Mouse (Mus musculus): ENCODE data around the gene Trim62. TPM values are rescaled to one million over a fixed set of nuclear protein-coding genes. Genes with fewer than 3 reads are reported as not detected.

Trim62 gene
- 17.6 and 18.5 TPM in 2 replicates for polyA plus RNA-seq (2015; fragmentation: Nextera tagmentation; extraction: Ambion mirVana)

- ATAC-seq, result peak; percentile 77
- WGBS, result 0% methylated on average over 31 of the region's 37 CpGs
- Histone ChIP-seq H3K9ac (ENCODE audit: low read depth, low read length) (peak within 1 kb of the TSS; percentile 92), H3K27me3 (ENCODE audit: control insufficient read depth, insufficient read depth, low read depth, low read length) (no peaks in the 10 kb centered on the region), H3K4me1 (ENCODE audit: control insufficient read depth, insufficient read depth, low read length) (peaks cover 45% of the 10 kb centered on the region), H3K4me2 (ENCODE audit: low read length) (peak within 1 kb of the TSS; percentile 86), H3K36me3 (ENCODE audit: control insufficient read depth, insufficient read depth, low read length) (no peaks in the 10 kb centered on the region), H3K4me3 (ENCODE audit: low read depth, low read length) (peak within 1 kb of the TSS; percentile 86), H3K9me3 (replicated peaks; ENCODE audit: control insufficient read depth, low read length, poor library complexity, severe bottlenecking) (no peaks in the 10 kb centered on the region), H3K27ac (ENCODE audit: low read length) (peak within 1 kb of the TSS; percentile 81)
Measured at GRCm38 (mm10) chr4:128883379-128883781, at the start of gene Trim62. Gene Trim62 (plus strand): TSS chr4:128883580.

GRCm38 (mm10) chr4:128838202-128838601 is 45.2 kb upstream of the Trim62 start:
- H3K4me3 ChIP-seq (ENCODE audit: low read depth, low read length), result no peak overlapping the region
- 66% methylated on average over 5 of the region's 5 CpGs for WGBS
- no peak overlapping the region for H3K9ac ChIP-seq (ENCODE audit: low read depth, low read length)
- no peaks in the 10 kb centered on the region for H3K27me3 ChIP-seq (ENCODE audit: control insufficient read depth, insufficient read depth, low read depth, low read length)
- H3K27ac ChIP-seq (ENCODE audit: low read length), result no peak overlapping the region
- no peak for ATAC-seq
- no peaks in the 10 kb centered on the region; the same call in 1 of the 2 replicates for H3K4me1 ChIP-seq (ENCODE audit: control insufficient read depth, insufficient read depth, low read length)
- H3K4me2 ChIP-seq (ENCODE audit: low read length), result no peak overlapping the region
- H3K36me3 ChIP-seq (ENCODE audit: control insufficient read depth, insufficient read depth, low read length), result no peaks in the 10 kb centered on the region
- H3K9me3 ChIP-seq (replicated peaks; ENCODE audit: control insufficient read depth, low read length, poor library complexity, severe bottlenecking), result no peaks in the 10 kb centered on the region

- Histone ChIP-seq H3K36me3 (ENCODE audit: control insufficient read depth, insufficient read depth, low read length) (no peaks in the 10 kb centered on the region), H3K4me1 (ENCODE audit: control insufficient read depth, insufficient read depth, low read length) (peaks cover 4% of the 10 kb centered on the region; the same call in 1 of the 2 replicates), H3K27me3 (ENCODE audit: control insufficient read depth, insufficient read depth, low read depth, low read length) (no peaks in the 10 kb centered on the region), H3K4me2 (ENCODE audit: low read length) (no peak overlapping the region), H3K4me3 (ENCODE audit: low read depth, low read length) (no peak overlapping the region), H3K9ac (ENCODE audit: low read depth, low read length) (no peak overlapping the region), H3K9me3 (replicated peaks; ENCODE audit: control insufficient read depth, low read length, poor library complexity, severe bottlenecking) (no peaks in the 10 kb centered on the region), H3K27ac (ENCODE audit: low read length) (peak overlapping the region; percentile 61)
- 54% methylated on average over 16 of the region's 16 CpGs for WGBS
- no peak for ATAC-seq
Measured at GRCm38 (mm10) chr4:128839811-128840738, 43.3 kb upstream of the Trim62 start.

- H3K4me3 ChIP-seq (ENCODE audit: low read depth, low read length), result no peak overlapping the region
- 29% methylated on average over 8 of the region's 8 CpGs for WGBS
- no peaks in the 10 kb centered on the region for H3K36me3 ChIP-seq (ENCODE audit: control insufficient read depth, insufficient read depth, low read length)
- no peak overlapping the region for H3K27ac ChIP-seq (ENCODE audit: low read length)
- no peaks in the 10 kb centered on the region for H3K27me3 ChIP-seq (ENCODE audit: control insufficient read depth, insufficient read depth, low read depth, low read length)
- H3K4me1 ChIP-seq (ENCODE audit: control insufficient read depth, insufficient read depth, low read length), result peaks cover 4% of the 10 kb centered on the region; the same call in 1 of the 2 replicates
- H3K9ac ChIP-seq (ENCODE audit: low read depth, low read length), result no peak overlapping the region
- no peaks in the 10 kb centered on the region for H3K9me3 ChIP-seq (replicated peaks; ENCODE audit: control insufficient read depth, low read length, poor library complexity, severe bottlenecking)
- H3K4me2 ChIP-seq (ENCODE audit: low read length), result no peak overlapping the region
- no peak for ATAC-seq
Measured at GRCm38 (mm10) chr4:128841259-128841658, 42.1 kb upstream of the Trim62 start.

- H3K27ac ChIP-seq (ENCODE audit: low read length), result no peak overlapping the region
- no peak overlapping the region for H3K4me2 ChIP-seq (ENCODE audit: low read length)
- no peak overlapping the region for H3K4me3 ChIP-seq (ENCODE audit: low read depth, low read length)
- H3K9me3 ChIP-seq (replicated peaks; ENCODE audit: control insufficient read depth, low read length, poor library complexity, severe bottlenecking), result no peaks in the 10 kb centered on the region
- ATAC-seq, result no peak
- H3K4me1 ChIP-seq (ENCODE audit: control insufficient read depth, insufficient read depth, low read length), result peaks cover 4% of the 10 kb centered on the region; the same call in 1 of the 2 replicates
- no peak overlapping the region for H3K9ac ChIP-seq (ENCODE audit: low read depth, low read length)
- 41% methylated on average over 13 of the region's 13 CpGs for WGBS
- H3K36me3 ChIP-seq (ENCODE audit: control insufficient read depth, insufficient read depth, low read length), result no peaks in the 10 kb centered on the region
- H3K27me3 ChIP-seq (ENCODE audit: control insufficient read depth, insufficient read depth, low read depth, low read length), result no peaks in the 10 kb centered on the region
Measured at GRCm38 (mm10) chr4:128844566-128844965, 38.8 kb upstream of the Trim62 start.

- 71% methylated on average over 12 of the region's 12 CpGs for WGBS
- no peak overlapping the region for H3K4me3 ChIP-seq (ENCODE audit: low read depth, low read length)
- ATAC-seq, result no peak
- H3K9me3 ChIP-seq (replicated peaks; ENCODE audit: control insufficient read depth, low read length, poor library complexity, severe bottlenecking), result no peaks in the 10 kb centered on the region
- H3K4me2 ChIP-seq (ENCODE audit: low read length), result no peak overlapping the region
- H3K27ac ChIP-seq (ENCODE audit: low read length), result no peak overlapping the region
- no peaks in the 10 kb centered on the region for H3K27me3 ChIP-seq (ENCODE audit: control insufficient read depth, insufficient read depth, low read depth, low read length)
- no peak overlapping the region for H3K9ac ChIP-seq (ENCODE audit: low read depth, low read length)
- H3K4me1 ChIP-seq (ENCODE audit: control insufficient read depth, insufficient read depth, low read length), result peaks cover 4% of the 10 kb centered on the region; the same call in 1 of the 2 replicates
- H3K36me3 ChIP-seq (ENCODE audit: control insufficient read depth, insufficient read depth, low read length), result no peaks in the 10 kb centered on the region
Measured at GRCm38 (mm10) chr4:128845367-128845973, 37.9 kb upstream of the Trim62 start.

GRCm38 (mm10) chr4:128848961-128849360 is 34.4 kb upstream of the Trim62 start:
- Histone ChIP-seq H3K4me2 (ENCODE audit: low read length) (no peak overlapping the region), H3K9ac (ENCODE audit: low read depth, low read length) (no peak overlapping the region), H3K27me3 (ENCODE audit: control insufficient read depth, insufficient read depth, low read depth, low read length) (no peaks in the 10 kb centered on the region), H3K36me3 (ENCODE audit: control insufficient read depth, insufficient read depth, low read length) (no peaks in the 10 kb centered on the region), H3K9me3 (replicated peaks; ENCODE audit: control insufficient read depth, low read length, poor library complexity, severe bottlenecking) (no peaks in the 10 kb centered on the region), H3K4me3 (ENCODE audit: low read depth, low read length) (no peak overlapping the region), H3K27ac (ENCODE audit: low read length) (no peak overlapping the region), H3K4me1 (ENCODE audit: control insufficient read depth, insufficient read depth, low read length) (peaks cover 4% of the 10 kb centered on the region; the same call in 1 of the 2 replicates)
- ATAC-seq, result no peak
- WGBS, result 90% methylated on average over 3 of the region's 3 CpGs

- no peaks in the 10 kb centered on the region for H3K36me3 ChIP-seq (ENCODE audit: control insufficient read depth, insufficient read depth, low read length)
- no peaks in the 10 kb centered on the region for H3K4me1 ChIP-seq (ENCODE audit: control insufficient read depth, insufficient read depth, low read length)
- H3K27ac ChIP-seq (ENCODE audit: low read length), result no peak overlapping the region
- 84% methylated on average over 7 of the region's 7 CpGs for WGBS
- no peak overlapping the region for H3K9ac ChIP-seq (ENCODE audit: low read depth, low read length)
- H3K4me3 ChIP-seq (ENCODE audit: low read depth, low read length), result no peak overlapping the region
- no peaks in the 10 kb centered on the region for H3K9me3 ChIP-seq (replicated peaks; ENCODE audit: control insufficient read depth, low read length, poor library complexity, severe bottlenecking)
- ATAC-seq, result no peak
- no peaks in the 10 kb centered on the region for H3K27me3 ChIP-seq (ENCODE audit: control insufficient read depth, insufficient read depth, low read depth, low read length)
- H3K4me2 ChIP-seq (ENCODE audit: low read length), result no peak overlapping the region
Measured at GRCm38 (mm10) chr4:128849686-128850085, 33.7 kb upstream of the Trim62 start.
